Mouse (Mus musculus) kidney, postnatal 25 days (tissue): ENCODE data around the gene Pdha2.
A peak's percentile ranks its signal among the peaks of the same experiment; 100 is the strongest.

ENCODE experiments used
- DNase-seq, 2 experiments: peaks; one replicate each; pipeline ENCODE4 v3.0.0; 2021; ENCODE audit warnings: mixed read lengths in 2 of 2

Gene Pdha2

GRCm38 (mm10) chr3:141212255-141212654, at the start of gene Pdha2:
Pdha2 (minus strand) TSS chr3:141212355.
- no peak for DNase-seq

DNA sequence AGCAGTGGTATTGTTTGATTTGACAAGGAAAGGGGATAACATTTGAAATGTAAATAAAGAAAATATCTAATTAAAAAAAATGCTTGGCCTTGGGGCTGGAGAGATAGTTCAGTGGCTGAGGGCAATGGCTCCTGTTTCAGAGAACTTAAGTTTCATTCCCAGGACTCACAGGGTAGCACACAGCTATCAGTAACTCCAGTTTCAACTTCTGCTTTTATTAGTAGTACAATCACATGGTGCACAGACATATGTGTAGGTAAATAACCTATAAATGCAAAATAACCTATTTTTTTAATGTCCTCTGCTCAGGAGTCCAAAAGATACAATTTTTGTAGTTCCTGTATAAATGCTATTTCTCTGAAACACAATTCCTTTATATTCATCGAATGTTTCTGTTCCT, 48.4 kb upstream of the Pdha2 start:
- DNase-seq: no peak

GRCm38 (mm10) chr3:141251440-141251839, 39.3 kb upstream of the Pdha2 start:
- no peak for DNase-seq

DNA sequence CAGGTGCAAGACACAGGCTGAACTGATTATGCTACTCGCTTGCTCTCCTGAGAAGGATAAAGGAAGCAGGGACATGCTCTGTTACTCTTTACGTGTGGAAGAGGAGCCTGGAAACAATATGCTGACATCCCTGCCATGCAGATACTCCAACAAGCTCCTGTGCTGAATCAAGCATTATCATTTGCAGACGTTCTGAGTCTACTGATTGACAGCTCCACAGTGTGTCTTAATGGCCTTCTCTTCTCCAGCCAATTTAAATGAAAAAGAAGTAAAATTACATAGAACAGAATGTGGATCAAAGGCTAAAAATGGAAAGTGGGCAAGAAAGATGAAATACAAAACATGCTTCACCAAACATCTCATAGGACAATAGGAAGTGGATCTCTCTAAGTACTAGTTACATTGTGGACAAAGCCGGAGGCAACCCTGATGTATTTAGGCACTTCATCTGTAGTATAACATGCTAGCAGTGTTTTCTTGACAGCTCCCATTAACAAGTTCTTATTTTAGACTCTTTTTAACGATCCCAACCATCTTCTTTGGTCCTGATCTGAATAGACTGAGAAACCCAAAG, 32.7 kb upstream of the Pdha2 start:
- no peak for DNase-seq

GRCm38 (mm10) chr3:141238071-141238470, 25.9 kb upstream of the Pdha2 start:
- DNase-seq: peak in 1 of 2 experiments; percentile 1

- DNase-seq: no peak
Measured at GRCm38 (mm10) chr3:141229148-141229547, 17.0 kb upstream of the Pdha2 start.

- no peak for DNase-seq
Measured at GRCm38 (mm10) chr3:141222339-141222738, 10.2 kb upstream of the Pdha2 start.

- no peak for DNase-seq
Measured at GRCm38 (mm10) chr3:141218561-141218960, 6.4 kb upstream of the Pdha2 start.

GRCm38 (mm10) chr3:141216999-141217398, 4.8 kb upstream of the Pdha2 start:
- no peak for DNase-seq

- DNase-seq: no peak
Measured at GRCm38 (mm10) chr3:141216237-141216636, 4.1 kb upstream of the Pdha2 start.

DNA sequence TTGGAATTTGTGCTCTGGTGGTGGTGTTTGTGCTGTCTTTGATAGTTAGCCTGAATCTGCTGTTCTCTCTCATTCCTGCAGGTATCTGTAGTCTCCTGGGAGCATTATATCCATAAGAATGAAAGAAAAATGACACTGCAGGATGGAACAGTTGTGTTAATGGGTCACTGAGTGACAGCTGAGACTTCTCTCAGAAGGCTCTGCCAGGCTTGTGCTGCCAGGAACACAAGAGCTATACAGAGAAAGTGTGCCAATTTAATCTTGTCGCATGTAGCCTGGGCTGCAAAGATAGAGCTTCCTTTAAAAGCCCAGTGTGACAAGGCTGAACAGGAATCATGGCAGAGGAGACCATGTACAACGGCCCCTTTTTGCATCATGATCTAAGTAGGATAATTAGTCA, 2.6 kb upstream of the Pdha2 start:
- DNase-seq: no peak

- no peak for DNase-seq
Measured at GRCm38 (mm10) chr3:141214197-141214596, 2.0 kb upstream of the Pdha2 start.

DNA sequence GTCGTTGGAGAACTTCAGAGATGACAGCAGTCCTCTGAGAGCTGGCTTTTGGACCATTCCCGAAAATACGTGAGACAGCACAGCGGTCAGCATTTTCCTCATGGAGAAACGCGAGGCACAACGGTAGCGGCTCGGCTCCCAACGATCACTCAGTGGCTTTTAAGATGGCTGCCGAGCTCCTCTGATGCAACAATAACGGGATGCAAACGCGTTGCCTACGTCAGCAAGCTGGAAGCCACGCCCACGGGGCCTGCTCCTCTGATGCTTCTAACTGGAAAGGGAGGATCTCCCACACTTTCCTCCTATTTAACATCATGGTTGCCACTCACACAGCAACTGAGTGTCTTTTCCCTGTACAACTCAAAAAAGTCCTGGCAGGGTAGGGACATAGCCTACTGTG, 511 bp downstream of the Pdha2 start:
- DNase-seq: no peak

GRCm38 (mm10) chr3:141201766-141202165, 10.4 kb downstream of the Pdha2 start:
- no peak for DNase-seq

GRCm38 (mm10) chr3:141197308-141197861, 14.8 kb downstream of the Pdha2 start:
- DNase-seq: no peak

DNA sequence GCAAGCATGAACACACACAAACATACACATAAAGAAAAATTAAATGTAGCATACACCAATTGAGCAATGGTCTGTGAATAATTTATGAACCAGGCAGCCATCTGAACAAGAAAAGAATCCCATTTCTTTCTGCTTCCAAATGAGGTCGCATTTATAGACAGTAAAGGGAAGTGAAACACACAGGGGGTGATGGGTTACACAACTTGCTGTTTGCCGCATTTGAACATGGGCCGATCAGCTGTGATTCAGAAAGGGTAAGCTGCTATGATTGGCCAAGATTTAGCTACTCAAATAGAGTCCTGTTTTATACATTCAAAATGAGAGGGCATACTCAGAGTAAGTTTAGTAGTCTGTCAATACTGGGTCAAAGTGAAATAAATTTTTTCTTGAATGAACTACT, 20.5 kb downstream of the Pdha2 start:
- no peak for DNase-seq

DNA sequence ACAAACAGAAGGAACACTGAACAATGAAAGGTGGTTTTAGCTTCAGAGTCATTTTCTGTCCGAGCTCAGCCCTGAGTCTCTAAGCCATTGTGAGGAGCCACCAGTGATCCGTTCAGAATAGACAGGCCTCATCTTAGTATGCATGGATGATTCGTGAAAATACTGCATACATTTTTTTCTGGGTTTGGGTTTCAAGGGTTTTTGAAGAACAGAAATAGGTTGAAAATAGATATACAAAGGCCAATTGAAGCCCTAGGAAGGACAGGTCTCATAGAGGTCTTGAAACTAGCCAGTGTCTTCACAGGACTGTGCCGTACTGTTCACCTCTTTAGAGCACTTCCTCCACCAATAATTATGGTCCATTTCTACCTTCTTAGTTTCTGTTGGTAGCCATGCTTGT, 21.7 kb downstream of the Pdha2 start:
- DNase-seq: no peak

- DNase-seq: no peak
Measured at GRCm38 (mm10) chr3:141160986-141161385, 51.2 kb downstream of the Pdha2 start.
